Mouse (Mus musculus): ENCODE measurements around the gene Gm20772.
"Not testable (repeated sequence)": the region's sequence is repeated elsewhere in the genome, so short reads cannot be mapped to it uniquely, and the experiment has no call there.

The Gm20772 gene

DNA sequence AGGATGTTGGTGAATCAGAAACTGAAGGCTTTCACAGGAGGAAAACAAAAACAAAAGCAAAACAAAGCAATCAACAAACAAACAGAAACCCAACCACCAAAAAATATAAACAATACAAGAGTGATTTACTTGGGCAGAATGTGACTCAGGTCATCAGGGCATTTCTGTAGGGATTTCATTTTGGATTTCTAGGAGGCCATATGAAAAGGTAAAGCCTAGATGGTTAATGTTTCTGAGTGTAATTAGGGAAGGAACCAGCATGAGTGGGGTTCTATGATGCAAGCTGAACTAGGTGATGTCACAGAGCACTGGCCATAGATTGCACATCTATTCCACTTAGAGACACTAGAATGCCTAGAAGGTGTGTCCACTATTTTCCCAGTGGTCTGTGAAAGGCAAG, at the start of gene Gm20772, which contains the start of gene Gm20831:
TSS of gene Gm20772 (plus strand) at position 301 of the 400 bp plus-strand sequence.
TSS of gene Gm20831 (plus strand) at position 301 of the 400 bp plus-strand sequence.
- not testable (repeated sequence) for DNase-seq (ENCODE audit: low spot score in 2 of 2)

DNA sequence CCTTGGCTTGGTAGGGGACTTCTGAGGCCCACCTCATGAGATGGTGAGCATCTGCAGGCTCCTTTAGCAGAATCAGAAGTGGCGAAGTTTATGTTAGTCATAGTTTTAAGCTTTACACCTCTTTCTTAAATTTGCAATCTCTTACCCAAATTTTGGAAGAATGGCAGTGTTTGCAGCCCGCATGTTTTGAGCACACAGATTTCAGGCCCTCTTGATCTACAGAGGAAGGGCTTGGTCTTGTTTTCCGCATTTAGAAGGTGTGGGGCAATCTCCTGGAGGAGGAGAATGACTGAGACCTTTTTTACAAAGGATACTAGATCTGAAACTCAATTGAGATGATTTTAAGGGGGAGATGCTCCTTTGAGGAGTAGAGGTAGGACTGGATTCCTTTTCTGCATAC, 28.4 kb upstream of the Gm20772 start, which contains the start of gene Gm21904:
TSS of gene Gm21904 (minus strand) at position 101 of the 400 bp plus-strand sequence.
- DNase-seq (ENCODE audit: low spot score in 2 of 2), result not testable (repeated sequence)
